Mouse (Mus musculus): ENCODE measurements around the gene Olfr178.

The Olfr178 gene

DNA sequence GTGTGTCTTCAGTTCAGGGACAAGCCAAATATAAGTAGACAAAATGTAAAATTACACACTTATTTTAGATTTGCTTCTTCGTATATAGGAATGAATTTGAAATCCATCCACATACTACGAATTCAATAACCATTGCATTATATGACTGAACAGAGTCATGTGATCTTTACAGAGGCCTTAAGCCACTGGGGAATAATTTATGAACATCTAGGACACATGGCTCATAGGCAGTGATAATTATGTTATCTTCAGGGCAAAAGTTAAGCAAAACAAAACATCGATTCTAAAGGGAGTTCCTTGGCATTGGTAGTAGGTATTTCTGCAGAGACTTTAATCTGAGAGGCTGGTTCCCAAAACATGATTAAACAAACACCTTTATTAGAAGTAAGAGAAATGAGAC lies at the start of gene Olfr178:
Gene Olfr178 (minus strand): TSS at position 101 of the 400 bp plus-strand sequence.
- DNase-seq, result no peak

DNA sequence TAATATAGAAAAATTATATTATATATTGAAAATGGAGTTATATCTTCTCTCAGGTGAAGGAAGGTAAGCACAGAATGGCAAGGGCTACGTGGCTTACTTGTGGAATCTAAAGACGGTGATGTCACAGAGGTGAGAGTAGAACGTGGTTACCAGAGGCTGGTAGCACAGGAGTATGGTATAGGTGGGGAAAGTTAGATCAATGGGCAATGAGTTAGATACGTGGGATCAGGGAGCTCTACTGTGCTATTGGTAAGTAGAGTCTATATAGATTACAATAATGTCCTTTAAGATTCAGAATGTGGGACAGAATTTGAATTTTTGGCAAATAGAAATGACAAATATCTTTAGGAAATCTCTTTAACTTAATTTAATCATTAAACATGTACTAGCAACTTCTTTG lies 37.4 kb upstream of the Olfr178 start, which contains the start of gene Olfr180:
Gene Olfr180 (minus strand): TSS at position 101 of the 400 bp plus-strand sequence.
- no peak for DNase-seq

DNA sequence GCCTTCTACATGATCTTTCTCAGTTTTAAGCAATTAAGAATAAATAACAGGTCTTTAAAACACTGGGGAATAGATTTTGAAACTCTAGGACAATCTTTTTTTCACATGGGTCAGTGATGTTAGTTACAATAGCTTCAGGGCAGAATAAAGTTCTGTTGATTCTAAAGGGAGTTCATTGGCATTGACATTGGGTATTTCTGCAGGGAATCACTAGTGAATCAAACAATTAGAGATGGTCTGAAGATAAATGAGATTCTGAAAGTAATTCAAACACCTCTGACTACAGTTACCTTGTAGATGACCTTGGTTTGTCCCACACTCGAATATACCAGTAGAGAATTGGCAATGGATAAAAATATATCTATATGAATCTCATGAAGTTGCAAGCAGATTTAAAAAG lies 36.8 kb upstream of the Olfr178 start, which contains the start of gene Olfr181:
Gene Olfr181 (minus strand): TSS at position 101 of the 400 bp plus-strand sequence.
- DNase-seq, result no peak

- no peak for DNase-seq
Measured at GRCm38 (mm10) chr16:58884416-58884815, 7.4 kb downstream of the Olfr178 start.

GRCm38 (mm10) chr16:58874668-58875067 lies 17.2 kb downstream of the Olfr178 start, which contains the start of gene Olfr177:
Gene Olfr177, minus strand, starts transcription at chr16:58874768.
- DNase-seq, result no peak

DNA sequence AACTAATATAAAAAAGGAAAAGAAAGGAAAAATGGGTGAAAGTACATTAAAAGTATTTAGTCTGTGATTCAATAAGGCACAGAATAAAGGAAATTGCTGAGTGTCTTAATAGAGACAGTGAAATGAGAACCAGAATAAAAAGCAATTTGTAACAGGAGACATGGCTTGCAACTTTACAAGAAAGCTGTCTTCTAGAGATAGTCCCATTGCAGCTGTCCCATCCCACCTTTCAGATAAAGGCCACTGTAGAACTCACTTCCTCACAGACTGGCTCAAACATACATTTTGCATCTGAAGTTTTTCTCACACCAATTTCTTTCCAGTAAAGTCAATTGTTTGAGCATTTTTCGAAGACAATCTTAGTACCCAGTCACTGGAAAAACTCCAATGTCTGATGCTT lies 30.4 kb downstream of the Olfr178 start:
- no peak for DNase-seq

DNA sequence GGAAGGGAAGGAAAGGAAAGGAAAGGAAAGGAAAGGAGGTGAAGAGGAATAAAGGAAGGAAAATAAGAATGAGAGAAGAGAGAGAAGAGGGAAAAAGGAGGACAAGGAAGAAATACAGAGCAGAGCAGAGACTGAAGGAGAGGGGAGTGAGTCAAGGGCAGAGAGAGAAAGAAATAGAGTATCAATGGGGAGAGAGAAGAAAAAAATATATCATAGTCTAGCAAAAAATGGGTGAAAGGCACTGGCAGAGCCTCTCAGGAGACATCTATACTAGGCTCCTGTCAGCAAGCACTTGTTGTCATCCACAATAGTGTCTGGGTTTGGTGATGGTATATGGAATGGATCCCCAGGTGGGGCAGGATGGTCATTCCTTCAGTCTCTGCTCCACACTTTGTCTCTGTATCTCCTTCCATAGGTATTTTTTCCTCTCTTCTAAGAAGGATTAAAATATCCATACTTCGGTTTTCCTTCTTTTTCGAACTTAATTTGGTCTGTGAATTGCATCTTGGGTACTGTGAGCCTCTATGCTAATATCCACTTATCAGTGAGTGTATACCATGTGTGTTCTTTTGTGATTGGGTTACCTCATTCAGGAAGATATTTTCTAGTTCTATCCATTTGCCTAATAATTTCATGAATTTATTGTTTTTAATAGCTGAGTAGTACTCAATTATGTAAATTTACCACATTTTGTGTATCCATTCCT lies 31.7 kb downstream of the Olfr178 start:
- no peak for DNase-seq
